Mouse (Mus musculus) stomach, adult 2 months (tissue): ENCODE measurements around the gene Cyp4b1. TPM values are rescaled to one million over a fixed set of nuclear protein-coding genes. Genes with fewer than 3 reads are reported as not detected.

Experiments used
- polyA plus RNA-seq: library from polyadenylated mRNA; depleted of rRNA; stranded (reverse); fragments of >200 nt; gene quantifications from 2 replicates; pipeline ENCODE4 v1.2.3, GENCODE M21; 2012; rRNA removed

The Cyp4b1 gene
- polyA plus RNA-seq = 5.7 and 8.5 TPM in 2 replicates

DNA sequence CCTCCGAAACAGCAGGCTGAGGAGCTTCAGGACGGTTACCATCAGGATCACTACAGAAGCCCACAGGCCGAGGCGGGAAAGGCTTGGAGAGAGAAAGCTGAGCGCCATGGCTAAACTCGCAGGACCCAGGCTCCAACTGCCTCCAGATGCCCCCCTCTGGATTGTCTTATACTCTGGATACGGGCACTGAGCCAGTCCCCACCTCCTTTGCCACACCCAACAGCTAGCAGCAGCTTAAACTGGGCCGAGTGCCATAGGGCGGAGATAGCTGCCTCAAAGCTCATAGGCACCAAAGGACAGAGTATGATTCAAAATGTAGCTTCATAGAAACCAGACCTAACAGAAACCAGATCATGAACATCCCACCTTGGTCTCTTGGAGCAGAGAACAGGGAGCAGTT is at the start of gene Cyp4b1:
Cyp4b1 (minus strand) TSS at position 144 of the 400 bp plus-strand sequence.

DNA sequence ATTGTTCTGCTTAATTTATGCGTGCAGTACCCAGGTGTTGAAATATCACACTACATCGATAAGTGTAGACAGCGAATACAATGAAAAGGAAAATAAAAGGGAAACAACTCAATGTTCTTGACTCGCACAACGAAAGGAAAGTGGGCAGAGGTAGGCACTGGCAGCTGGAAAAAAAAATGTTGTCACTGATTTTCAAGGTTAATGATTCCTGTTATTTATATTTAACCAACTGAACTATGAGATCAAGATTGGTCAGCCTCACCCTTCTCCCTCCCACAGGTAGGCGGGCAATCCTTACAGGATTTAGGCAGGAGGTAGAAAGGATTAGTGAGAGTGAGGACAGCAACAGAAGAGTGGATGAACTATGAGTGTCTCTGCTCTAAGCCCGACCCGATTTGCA is 46.9 kb downstream of the Cyp4b1 start, which contains the start of gene Cyp4a32:
Cyp4a32 (plus strand) TSS at position 359 of the 400 bp plus-strand sequence.

Other genes starting within 250 kb of the Cyp4b1 start
- 0.08 TPM in 1 of 2 replicates, not detected in the other for gene Cyp4a12b, start 236.1 kb downstream of the Cyp4b1 start, polyA plus RNA-seq
- not detected in 2 replicates for gene Cyp4a30b, start 195.1 kb downstream of the Cyp4b1 start, polyA plus RNA-seq
- not detected in 2 replicates for gene Cyp4a14, start 151.6 kb downstream of the Cyp4b1 start, polyA plus RNA-seq
- 0.10 and 0.26 TPM in 2 replicates for gene Cyp4a10, start 129.5 kb downstream of the Cyp4b1 start, polyA plus RNA-seq
- not detected in 2 replicates for gene Cyp4a31, start 84.1 kb downstream of the Cyp4b1 start, polyA plus RNA-seq
- 0.14 and 0.26 TPM in 2 replicates for gene Cyp4a32, start 46.8 kb downstream of the Cyp4b1 start, polyA plus RNA-seq
- gene Efcab14, start 90.0 kb upstream of the Cyp4b1 start, polyA plus RNA-seq = 5.6 and 5.9 TPM in 2 replicates
- gene Tex38, start 133.3 kb upstream of the Cyp4b1 start, polyA plus RNA-seq = not detected in 2 replicates
- 7.7 and 18.9 TPM in 2 replicates for gene Atpaf1, start 137.1 kb upstream of the Cyp4b1 start, polyA plus RNA-seq
- 6.3 and 6.8 TPM in 2 replicates for gene Mob3c, start 180.4 kb upstream of the Cyp4b1 start, polyA plus RNA-seq
- gene Mknk1, start 191.5 kb upstream of the Cyp4b1 start, polyA plus RNA-seq = 12.3 and 17.2 TPM in 2 replicates
- gene Kncn, start 236.7 kb upstream of the Cyp4b1 start, polyA plus RNA-seq = not detected in 2 replicates
- not detected in 2 replicates for gene 6430628N08Rik, start 242.9 kb upstream of the Cyp4b1 start, polyA plus RNA-seq